Mouse (Mus musculus) frontal cortex, adult 2 months (tissue): ENCODE results near the gene Gpr137. TPM values are rescaled to one million over a fixed set of nuclear protein-coding genes. Genes with fewer than 3 reads are reported as not detected.
"Not testable (repeated sequence)": the region's sequence is repeated elsewhere in the genome, so short reads cannot be mapped to it uniquely, and the experiment has no call there.

ENCODE experiments used
- DNase-seq, 2 experiments: peaks; one replicate each; pipeline ENCODE4 v3.0.0; 2022; ENCODE audit warnings: low spot score in 1 of 2; ENCODE audit errors: extremely low spot score in 1 of 2
- polyA plus RNA-seq: library from polyadenylated mRNA; depleted of rRNA; stranded (reverse); fragments of >200 nt; gene quantifications from 2 replicates; pipeline ENCODE4 v1.2.3, GENCODE M21; 2012

Gene Gpr137
- polyA plus RNA-seq, 1 experiment = 105 TPM

- peak in 1 of 2 experiments; percentile 96 for DNase-seq
Measured at GRCm38 (mm10) chr19:6924461-6925306, 17.6 kb downstream of the Gpr137 start.

DNA sequence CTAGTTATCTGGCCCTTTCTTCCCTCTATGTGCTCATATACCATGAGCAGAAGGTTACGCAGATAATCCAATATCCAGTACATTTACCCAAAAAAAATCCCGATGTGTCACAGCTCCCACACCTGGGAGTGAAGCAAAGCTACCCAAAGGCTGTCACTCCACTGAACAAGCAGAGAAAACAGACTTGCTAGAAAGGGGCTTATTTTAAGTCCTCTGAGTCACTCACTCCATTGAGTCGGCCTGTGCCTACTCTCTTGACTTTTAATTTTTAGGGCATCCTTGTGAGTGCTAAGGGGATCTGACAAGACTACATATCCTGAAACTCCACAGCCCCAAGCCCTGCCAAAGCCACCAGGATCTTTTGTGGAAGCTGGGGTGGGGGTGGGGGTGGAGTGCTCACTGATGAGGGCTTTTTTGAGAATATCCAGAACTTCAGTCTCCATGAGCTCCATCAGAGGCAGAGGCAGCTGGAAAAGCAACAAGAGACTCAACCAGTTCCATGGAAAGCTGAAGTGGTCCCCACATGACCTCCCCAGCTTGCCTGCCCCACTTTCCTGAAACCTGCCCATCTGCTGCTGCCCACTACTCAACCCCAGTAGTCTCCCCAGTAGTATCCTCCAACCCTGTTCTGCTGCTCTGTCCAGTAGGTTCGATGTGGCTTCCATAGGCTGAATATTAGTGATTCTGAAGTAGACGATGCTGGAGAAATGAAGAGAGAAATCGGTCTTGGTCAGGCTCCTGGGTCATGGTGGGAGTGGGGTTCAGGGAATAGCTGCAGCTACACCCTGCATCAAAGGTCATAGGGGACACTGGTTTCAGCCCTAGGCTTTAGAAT lies 19.2 kb downstream of the Gpr137 start:
- DNase-seq = no peak

DNA sequence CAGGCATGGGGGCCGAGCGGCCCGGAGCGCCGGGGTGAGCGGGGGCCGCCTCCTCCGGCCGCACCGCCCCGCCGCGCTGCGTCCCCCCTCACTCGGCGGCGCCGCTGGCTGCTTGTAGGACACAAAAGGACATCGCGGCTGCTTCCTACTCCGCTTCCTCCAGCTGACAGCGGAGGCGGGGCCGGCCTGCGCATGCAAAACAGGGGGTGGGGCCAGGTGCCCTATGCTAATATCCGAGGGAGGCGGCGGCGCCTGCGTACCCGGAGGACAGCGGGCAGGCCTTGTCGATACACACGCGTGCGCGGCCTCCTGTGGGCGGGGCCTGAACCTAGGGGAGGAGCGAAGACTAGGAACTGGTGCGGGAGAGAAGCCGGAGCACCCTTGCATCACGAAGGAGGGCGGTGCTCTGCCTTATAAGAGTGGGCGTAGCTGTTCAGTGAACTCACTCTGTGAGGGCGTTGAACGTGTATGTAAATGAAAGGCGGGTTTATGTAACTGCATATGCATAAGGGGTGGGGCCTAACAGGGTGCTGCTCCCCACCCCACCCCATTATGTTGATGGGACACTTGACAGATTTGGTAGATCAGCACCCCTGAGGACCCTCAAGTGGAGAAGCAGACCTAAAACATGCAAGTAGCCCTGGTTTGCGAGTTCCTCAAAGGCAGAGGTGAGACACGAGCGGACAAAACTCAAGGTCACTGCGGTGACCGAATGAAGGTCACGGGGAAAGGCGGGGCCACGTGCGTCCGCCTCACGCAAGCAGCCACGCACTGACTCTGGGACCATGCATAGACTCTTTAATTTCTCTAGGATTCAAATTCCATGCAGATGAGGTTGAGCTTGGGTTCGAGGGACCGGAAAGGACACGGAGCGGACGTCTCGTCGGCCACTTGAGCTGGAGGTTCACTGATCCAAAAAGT lies 20.4 kb downstream of the Gpr137 start, which contains the start of gene Esrra:
Gene Esrra, minus strand, starts transcription at position 167 of the 921 bp plus-strand sequence.
- DNase-seq = peak; percentile 100

DNA sequence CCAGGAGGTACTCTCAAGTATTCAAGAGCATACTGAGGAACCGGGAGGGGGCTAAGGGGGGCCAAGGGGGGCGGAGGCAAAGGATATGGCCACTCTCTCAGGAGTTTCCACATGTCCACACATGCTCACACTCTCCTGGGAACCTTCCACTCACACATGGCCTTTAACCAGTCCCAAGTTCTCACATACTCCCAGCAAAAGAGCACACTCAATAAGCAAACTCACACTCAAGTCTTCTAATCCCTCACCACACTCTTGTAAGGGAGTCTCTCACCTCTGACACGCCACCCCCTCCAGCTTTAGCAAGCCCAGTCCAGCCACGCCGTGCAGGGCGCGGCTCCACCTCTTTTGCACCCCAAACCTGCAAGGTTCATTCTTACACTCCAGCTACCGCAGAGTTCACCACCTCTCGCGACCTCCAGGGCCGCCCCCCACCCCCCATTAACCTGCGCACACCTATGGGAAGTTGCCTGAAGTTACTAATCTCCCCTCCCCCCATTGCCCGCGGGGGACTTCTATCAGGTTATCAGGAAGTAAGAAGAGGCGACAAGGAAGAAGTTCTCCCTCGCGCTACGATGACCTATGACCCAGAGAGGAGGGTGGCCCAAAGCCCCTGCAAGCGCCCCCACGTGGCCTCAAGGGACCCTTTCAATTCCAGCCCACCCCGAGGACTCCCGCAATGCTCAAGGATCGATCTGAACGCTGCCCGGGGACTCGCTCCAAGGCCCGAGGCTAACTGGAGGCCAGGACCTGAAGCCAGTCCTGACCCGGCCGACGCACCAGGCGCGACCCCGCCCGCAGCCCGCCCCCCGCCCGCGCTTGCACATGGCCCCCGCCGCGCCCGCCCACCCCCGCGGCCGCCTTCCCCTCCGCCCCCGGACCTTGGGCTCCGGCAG lies 21.3 kb downstream of the Gpr137 start:
- no peak for DNase-seq

DNA sequence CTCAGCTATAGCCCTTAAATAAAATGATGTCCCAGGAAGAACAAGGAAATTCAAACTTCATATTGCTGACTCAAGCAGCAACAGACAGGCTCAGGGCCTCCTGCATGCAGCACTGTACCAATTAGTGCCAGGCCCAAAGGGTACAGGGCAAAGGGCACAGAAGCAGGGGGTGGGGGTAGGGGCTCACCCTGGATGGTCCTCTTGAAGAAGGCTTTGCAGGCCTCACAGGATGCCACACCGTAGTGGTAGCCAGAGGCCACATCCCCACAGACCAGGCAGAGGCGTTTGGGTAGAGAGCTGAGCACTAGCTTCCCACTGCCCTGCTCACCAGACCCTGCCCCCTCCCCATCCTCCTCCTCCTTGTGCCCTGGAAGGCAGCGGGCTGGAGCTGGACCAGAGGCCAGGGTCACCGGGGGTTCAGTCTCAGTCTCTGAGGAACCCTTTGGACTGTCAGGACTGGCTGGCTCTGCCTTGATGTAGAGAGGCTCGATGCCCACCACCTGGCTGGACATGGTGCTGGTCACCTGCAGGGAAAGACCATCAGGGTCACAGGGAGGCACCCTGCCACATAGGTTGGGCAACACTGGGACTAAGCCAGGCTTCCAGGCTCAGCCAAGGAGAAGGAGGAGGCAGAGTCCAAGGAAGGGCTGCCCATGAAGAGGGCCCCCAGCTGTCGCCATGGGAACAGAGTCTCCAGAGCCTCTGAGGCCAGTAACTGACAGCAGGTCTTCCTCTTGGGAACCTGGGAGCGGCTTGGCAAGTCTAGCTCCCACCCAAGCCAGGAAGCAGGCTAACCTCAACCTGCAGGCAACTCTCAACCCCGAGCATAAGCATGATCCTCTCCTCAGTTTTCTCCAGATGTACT lies 22.2 kb downstream of the Gpr137 start:
- no peak for DNase-seq

DNA sequence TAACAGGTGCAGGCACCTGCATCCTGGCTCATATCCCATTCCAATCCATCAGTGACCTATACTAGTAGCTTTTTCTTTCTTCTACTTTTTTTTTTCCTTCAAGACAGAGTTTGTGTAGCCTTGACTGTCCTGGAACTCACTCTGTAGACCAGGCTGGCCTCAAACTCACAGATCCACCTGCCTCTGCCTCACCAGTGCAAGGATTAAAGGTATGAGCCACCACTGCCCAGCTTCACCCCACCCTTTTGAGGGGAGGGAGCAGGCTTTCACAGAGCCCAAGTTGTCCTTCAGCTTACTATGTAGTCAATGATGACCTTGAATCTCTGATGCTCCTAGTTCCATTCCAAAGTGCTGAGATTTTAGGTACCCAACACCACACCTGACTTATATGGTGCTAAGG lies 22.8 kb downstream of the Gpr137 start:
- no peak for DNase-seq

GRCm38 (mm10) chr19:6918321-6918720 lies 24.0 kb downstream of the Gpr137 start:
- DNase-seq = no peak

GRCm38 (mm10) chr19:6916496-6916895 lies 25.8 kb downstream of the Gpr137 start:
- DNase-seq = no peak

DNA sequence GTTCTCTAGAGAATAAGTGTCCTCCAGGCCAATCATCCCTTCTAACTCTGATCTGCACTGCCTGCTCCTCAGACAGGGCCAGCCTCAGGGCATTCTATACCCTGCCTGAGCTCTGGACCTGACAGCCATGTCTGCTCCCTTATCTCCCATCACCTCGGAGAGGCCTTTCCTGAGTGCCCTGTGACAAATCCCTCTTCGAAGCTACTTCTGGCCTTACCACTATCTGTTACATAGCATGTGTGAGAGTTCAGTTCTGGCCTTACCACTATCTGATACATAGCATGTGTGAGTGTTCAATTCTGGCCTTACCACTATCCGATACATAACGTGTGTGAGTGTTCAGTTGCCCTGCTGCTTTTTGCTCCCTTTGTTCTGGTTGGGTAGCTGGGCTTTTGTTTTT lies 27.0 kb downstream of the Gpr137 start:
- no peak for DNase-seq

DNA sequence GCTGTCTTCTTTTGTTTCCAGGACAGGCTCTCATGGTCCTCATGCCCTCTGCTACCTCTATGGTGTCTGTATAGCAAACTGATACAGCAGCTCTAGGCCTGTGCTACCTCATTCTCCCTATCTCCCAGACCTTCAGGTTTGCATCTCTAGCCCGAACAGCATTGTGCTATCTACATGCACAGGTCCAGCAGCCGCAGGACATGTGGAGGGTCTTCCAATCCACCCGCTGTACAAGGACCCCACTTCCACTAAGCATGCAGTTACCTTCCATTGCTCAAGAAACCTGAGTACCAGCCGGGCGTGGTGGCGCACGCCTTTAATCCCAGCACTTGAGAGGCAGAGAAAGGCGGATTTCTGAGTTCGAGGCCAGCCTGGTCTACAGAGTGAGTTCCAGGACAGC lies 27.7 kb downstream of the Gpr137 start:
- DNase-seq = no peak

- no peak for DNase-seq
Measured at GRCm38 (mm10) chr19:6913991-6914390, 28.3 kb downstream of the Gpr137 start.

DNA sequence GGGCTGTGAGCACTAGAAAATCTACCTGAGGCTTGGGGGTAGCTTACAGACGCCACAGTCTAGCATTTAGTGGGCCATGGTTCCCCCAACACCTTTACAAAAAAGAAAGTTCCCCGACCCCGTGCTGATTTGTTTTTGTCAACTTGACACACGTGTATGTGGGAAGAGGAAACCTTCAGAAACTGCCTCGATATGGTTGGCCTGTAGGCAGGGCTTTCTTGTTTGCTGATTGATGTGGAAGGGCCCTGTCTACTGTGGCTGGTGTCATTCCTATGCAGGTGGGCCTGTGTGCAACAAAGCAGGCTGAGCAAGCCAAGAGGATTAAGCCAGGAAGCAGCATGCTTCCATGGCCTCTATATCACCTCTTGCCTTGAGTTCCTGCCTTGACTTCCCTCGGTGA lies 29.2 kb downstream of the Gpr137 start:
- no peak for DNase-seq

DNA sequence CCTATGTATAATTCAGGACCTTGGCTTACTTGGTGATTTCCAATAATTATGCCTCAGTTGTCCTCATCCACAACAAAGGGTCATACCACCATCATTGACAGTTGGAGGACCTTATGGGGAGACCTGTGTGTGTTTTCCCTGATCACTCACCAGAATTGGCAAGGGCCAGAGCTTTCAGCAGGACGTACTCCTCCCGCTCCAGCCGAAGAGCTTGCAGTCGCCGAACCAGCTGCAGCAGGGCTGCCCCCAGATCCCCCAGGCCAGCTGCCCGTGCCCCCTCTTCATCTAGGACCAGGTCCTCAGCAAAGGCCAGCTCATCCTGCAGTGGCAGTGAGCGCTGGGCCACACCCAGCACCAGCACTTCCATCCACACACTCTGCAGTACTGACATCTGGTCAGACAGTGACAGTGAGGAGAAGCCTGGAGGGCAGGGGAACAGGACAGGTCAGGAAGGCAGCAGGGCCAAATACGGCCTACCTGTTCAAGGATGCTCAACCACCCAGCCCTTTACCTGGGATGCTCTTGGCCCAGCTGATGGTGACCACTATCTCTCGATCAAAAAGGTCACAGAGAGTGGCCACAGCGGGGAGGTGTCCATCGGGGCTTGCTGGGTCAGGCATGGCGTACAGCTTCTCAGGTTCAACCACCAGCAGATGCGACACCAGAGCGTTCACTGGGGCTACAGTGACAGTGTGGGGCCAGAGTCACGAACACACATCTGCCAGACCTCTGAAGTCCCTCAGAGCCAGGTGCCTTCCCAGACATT lies 29.9 kb downstream of the Gpr137 start:
- DNase-seq = no peak

- DNase-seq = no peak
Measured at GRCm38 (mm10) chr19:6911101-6912074, 30.9 kb downstream of the Gpr137 start.

DNA sequence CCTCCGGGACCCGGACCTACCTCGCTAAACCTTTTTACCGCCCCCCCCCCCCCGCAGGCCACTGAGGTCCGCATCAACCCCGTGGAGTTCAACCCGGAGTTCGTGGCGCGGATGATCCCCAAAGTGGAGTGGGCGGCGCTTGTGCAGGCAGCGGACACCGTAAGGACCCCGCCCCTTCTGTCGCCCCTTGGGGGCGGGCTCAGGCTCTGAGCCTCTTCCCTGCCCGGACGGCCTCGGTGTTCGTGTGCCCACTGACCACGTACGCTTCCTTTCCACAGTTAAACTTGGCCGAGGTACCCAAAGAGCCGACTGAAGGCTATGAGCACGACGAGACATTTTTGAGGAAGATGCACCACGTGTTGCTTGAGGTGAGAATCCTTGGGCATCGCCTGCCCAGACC lies 32.0 kb downstream of the Gpr137 start:
- not testable (repeated sequence) for DNase-seq

- DNase-seq = peak; percentile 93 to 94
Measured at GRCm38 (mm10) chr19:6909507-6910289, 32.6 kb downstream of the Gpr137 start, which contains the start of the genes Trmt112 and Prdx5. Gene Trmt112, plus strand, starts transcription at chr19:6909698. Gene Prdx5, minus strand, starts transcription at chr19:6910106.
